Mouse (Mus musculus): ENCODE measurements around the gene Gm10638. TPM values are rescaled to one million over a fixed set of nuclear protein-coding genes. Genes with fewer than 3 reads are reported as not detected.
A peak's percentile ranks its signal among the peaks of the same experiment; 100 is the strongest.

Gm10638 gene
- polyA plus RNA-seq (2016; fragmentation: Nextera tagmentation; extraction: Ambion mirVana) = 8.7 and 9.3 TPM in 2 replicates

GRCm38 (mm10) chr8:86745221-86745934, at the start of gene Gm10638, which contains the start of gene Siah1a:
Gene Gm10638, plus strand, starts transcription at chr8:86745699.
Gene Siah1a, minus strand, starts transcription at chr8:86745934.
- H3K9me3 ChIP-seq = no peaks in the 10 kb centered on the region
- peak within 1 kb of the TSS; percentile 90 for H3K4me3 ChIP-seq (replicated peaks)
- H3K27me3 ChIP-seq = no peaks in the 10 kb centered on the region
- peak within 1 kb of the TSS; percentile 99 for H3K9ac ChIP-seq (replicated peaks)
- ATAC-seq (ENCODE audit: insufficient number of reproducible peaks, insufficient read depth, low FRiP score, low TSS enrichment, low read depth) = peak; percentile 86
- under 1% methylated on average over 68 of the region's 88 CpGs for WGBS
- peaks cover 25% of the 10 kb centered on the region for H3K4me1 ChIP-seq (replicated peaks)
- H3K27ac ChIP-seq = peak within 1 kb of the TSS; percentile 98
- H3K36me3 ChIP-seq = no peaks in the 10 kb centered on the region
- H3K4me2 ChIP-seq = peak within 1 kb of the TSS; percentile 78

GRCm38 (mm10) chr8:86695703-86696102, 49.8 kb upstream of the Gm10638 start:
- 92% methylated on average over 2 of the region's 2 CpGs for WGBS
- Histone ChIP-seq H3K9ac (replicated peaks) (no peak overlapping the region), H3K9me3 (no peaks in the 10 kb centered on the region), H3K36me3 (peaks cover 18% of the 10 kb centered on the region), H3K4me2 (no peak overlapping the region), H3K27ac (no peak overlapping the region), H3K4me3 (replicated peaks) (no peak overlapping the region), H3K4me1 (replicated peaks) (no peaks in the 10 kb centered on the region), H3K27me3 (no peaks in the 10 kb centered on the region)
- no peak for ATAC-seq (ENCODE audit: insufficient number of reproducible peaks, insufficient read depth, low FRiP score, low TSS enrichment, low read depth)

- WGBS = 67% methylated on average over 1 of the region's 1 CpGs
- no peaks in the 10 kb centered on the region for H3K27me3 ChIP-seq
Observed at GRCm38 (mm10) chr8:86698811-86699421, 46.6 kb upstream of the Gm10638 start.

GRCm38 (mm10) chr8:86699471-86699870, 46.0 kb upstream of the Gm10638 start:
- no peak overlapping the region for H3K4me3 ChIP-seq (replicated peaks)
- H3K4me2 ChIP-seq = no peak overlapping the region
- peaks cover 13% of the 10 kb centered on the region; the same call in 1 of the 2 replicates for H3K36me3 ChIP-seq
- H3K9ac ChIP-seq (replicated peaks) = no peak overlapping the region
- H3K27ac ChIP-seq = no peak overlapping the region
- no peaks in the 10 kb centered on the region for H3K9me3 ChIP-seq
- no peaks in the 10 kb centered on the region for H3K27me3 ChIP-seq
- ATAC-seq (ENCODE audit: insufficient number of reproducible peaks, insufficient read depth, low FRiP score, low TSS enrichment, low read depth) = no peak
- no peaks in the 10 kb centered on the region for H3K4me1 ChIP-seq (replicated peaks)
- WGBS = 90% methylated on average over 12 of the region's 12 CpGs

More at GRCm38 (mm10) chr8:86698811-86699421, 46.6 kb upstream of the Gm10638 start:
- no peak for ATAC-seq (ENCODE audit: insufficient number of reproducible peaks, insufficient read depth, low FRiP score, low TSS enrichment, low read depth)
- peaks cover 13% of the 10 kb centered on the region; the same call in 1 of the 2 replicates for H3K36me3 ChIP-seq
- no peak overlapping the region for H3K27ac ChIP-seq
- no peak overlapping the region for H3K4me2 ChIP-seq
- no peak overlapping the region for H3K4me3 ChIP-seq (replicated peaks)
- H3K4me1 ChIP-seq (replicated peaks) = no peaks in the 10 kb centered on the region
- no peaks in the 10 kb centered on the region for H3K9me3 ChIP-seq
- no peak overlapping the region for H3K9ac ChIP-seq (replicated peaks)

DNA sequence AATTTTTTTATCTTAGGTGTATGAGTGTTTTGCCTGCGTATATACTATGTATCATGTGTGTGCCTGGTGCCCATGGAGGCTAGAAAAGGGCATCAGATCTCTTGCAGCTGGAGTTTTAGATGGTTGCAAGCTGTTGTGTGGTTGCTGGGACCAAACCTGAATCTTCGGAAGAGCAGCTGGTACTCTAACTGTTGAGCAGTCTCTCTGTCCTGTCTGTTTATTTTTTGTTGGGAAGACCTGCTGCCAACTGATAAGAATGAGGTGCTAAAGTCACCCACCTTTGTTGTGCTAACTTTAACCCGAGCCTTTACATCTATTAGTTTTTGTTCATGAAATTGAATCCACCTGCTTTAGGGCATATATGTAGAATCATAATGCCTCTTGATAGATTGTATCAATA, 43.0 kb upstream of the Gm10638 start:
- Histone ChIP-seq H3K9me3 (no peaks in the 10 kb centered on the region), H3K9ac (replicated peaks) (no peak overlapping the region), H3K27me3 (no peaks in the 10 kb centered on the region), H3K27ac (no peak overlapping the region), H3K4me3 (replicated peaks) (no peak overlapping the region), H3K4me1 (replicated peaks) (no peaks in the 10 kb centered on the region), H3K36me3 (peaks cover 3% of the 10 kb centered on the region; the same call in 1 of the 2 replicates), H3K4me2 (no peak overlapping the region)
- 86% methylated on average over 3 of the region's 3 CpGs for whole genome bisulfite sequencing
- no peak for ATAC-seq (ENCODE audit: insufficient number of reproducible peaks, insufficient read depth, low FRiP score, low TSS enrichment, low read depth)

- Histone ChIP-seq H3K9me3 (no peaks in the 10 kb centered on the region), H3K36me3 (peaks cover 9% of the 10 kb centered on the region), H3K27me3 (no peaks in the 10 kb centered on the region), H3K9ac (replicated peaks) (no peak overlapping the region), H3K4me2 (no peak overlapping the region), H3K4me3 (replicated peaks) (no peak overlapping the region), H3K4me1 (replicated peaks) (no peaks in the 10 kb centered on the region), H3K27ac (no peak overlapping the region)
- ATAC-seq (ENCODE audit: insufficient number of reproducible peaks, insufficient read depth, low FRiP score, low TSS enrichment, low read depth) = no peak
- WGBS = 81% methylated on average over 3 of the region's 3 CpGs
Observed at GRCm38 (mm10) chr8:86705317-86705716, 40.2 kb upstream of the Gm10638 start.

DNA sequence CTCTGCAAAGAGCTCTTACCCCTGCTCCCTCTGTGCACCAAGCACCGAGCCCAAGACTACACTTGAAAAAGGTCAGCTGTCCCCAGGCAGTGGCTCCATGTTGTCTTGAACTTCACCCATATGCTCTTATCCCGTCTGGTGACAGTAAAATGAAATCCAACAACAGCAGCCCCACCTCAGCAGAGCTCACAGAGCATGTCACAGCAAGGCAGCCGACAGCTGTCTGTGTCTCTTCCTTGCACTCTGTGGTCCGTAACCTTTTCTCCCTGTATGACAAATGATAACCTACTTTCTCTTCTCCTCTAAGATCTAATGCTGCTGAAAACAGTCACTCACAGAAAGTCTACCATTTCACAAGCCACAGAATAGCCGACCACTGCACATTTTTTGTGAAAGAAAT, 38.7 kb upstream of the Gm10638 start:
- Histone ChIP-seq H3K36me3 (peaks cover 19% of the 10 kb centered on the region), H3K4me3 (replicated peaks) (no peak overlapping the region), H3K9me3 (no peaks in the 10 kb centered on the region), H3K27ac (no peak overlapping the region), H3K27me3 (no peaks in the 10 kb centered on the region), H3K9ac (replicated peaks) (no peak overlapping the region), H3K4me2 (no peak overlapping the region), H3K4me1 (replicated peaks) (no peaks in the 10 kb centered on the region)
- 83% methylated on average over 5 of the region's 5 CpGs for WGBS
- no peak for ATAC-seq (ENCODE audit: insufficient number of reproducible peaks, insufficient read depth, low FRiP score, low TSS enrichment, low read depth)

DNA sequence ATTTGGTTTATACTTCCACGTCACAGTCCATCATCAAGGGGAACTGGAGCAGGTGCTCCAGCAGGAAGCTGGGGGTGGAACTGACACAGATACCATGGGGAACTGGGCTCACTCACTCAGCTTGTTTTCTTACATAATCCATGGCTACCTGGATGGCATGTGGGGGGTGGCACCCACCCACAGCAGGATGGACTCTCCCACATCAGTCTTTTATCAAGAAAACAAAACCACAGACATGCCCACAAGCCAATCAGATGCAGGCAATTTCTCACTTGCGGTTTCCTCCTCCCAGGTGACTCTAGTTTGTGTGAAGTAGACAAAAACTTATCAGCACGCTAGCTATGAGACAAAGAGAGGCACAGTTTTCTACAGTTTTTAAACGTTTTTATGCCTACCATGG, 37.6 kb upstream of the Gm10638 start:
- WGBS = 85% methylated on average over 4 of the region's 4 CpGs

GRCm38 (mm10) chr8:86712594-86712993, 32.9 kb upstream of the Gm10638 start:
- H3K27ac ChIP-seq = no peak overlapping the region
- H3K4me1 ChIP-seq (replicated peaks) = no peaks in the 10 kb centered on the region
- no peak overlapping the region for H3K4me2 ChIP-seq
- no peaks in the 10 kb centered on the region for H3K9me3 ChIP-seq
- H3K27me3 ChIP-seq = no peaks in the 10 kb centered on the region
- peaks cover 52% of the 10 kb centered on the region for H3K36me3 ChIP-seq
- 90% methylated on average over 3 of the region's 3 CpGs for WGBS
- no peak for ATAC-seq (ENCODE audit: insufficient number of reproducible peaks, insufficient read depth, low FRiP score, low TSS enrichment, low read depth)
- H3K9ac ChIP-seq (replicated peaks) = no peak overlapping the region
- no peak overlapping the region for H3K4me3 ChIP-seq (replicated peaks)

More for the DNA sequence above, 37.6 kb upstream of the Gm10638 start:
- Histone ChIP-seq H3K27ac (no peak overlapping the region), H3K4me2 (no peak overlapping the region), H3K4me3 (replicated peaks) (no peak overlapping the region), H3K36me3 (peaks cover 21% of the 10 kb centered on the region), H3K4me1 (replicated peaks) (no peaks in the 10 kb centered on the region), H3K9ac (replicated peaks) (no peak overlapping the region), H3K27me3 (no peaks in the 10 kb centered on the region), H3K9me3 (no peaks in the 10 kb centered on the region)
- no peak for ATAC-seq (ENCODE audit: insufficient number of reproducible peaks, insufficient read depth, low FRiP score, low TSS enrichment, low read depth)

GRCm38 (mm10) chr8:86713407-86714188, 31.9 kb upstream of the Gm10638 start:
- Histone ChIP-seq H3K4me2 (no peak overlapping the region), H3K4me3 (replicated peaks) (no peak overlapping the region), H3K27ac (no peak overlapping the region), H3K9ac (replicated peaks) (no peak overlapping the region), H3K36me3 (peaks cover 61% of the 10 kb centered on the region), H3K27me3 (no peaks in the 10 kb centered on the region), H3K9me3 (no peaks in the 10 kb centered on the region), H3K4me1 (replicated peaks) (no peaks in the 10 kb centered on the region)
- WGBS = 82% methylated on average over 14 of the region's 14 CpGs
- ATAC-seq (ENCODE audit: insufficient number of reproducible peaks, insufficient read depth, low FRiP score, low TSS enrichment, low read depth) = no peak

- ATAC-seq (ENCODE audit: insufficient number of reproducible peaks, insufficient read depth, low FRiP score, low TSS enrichment, low read depth) = no peak
- WGBS = 94% methylated on average over 2 of the region's 2 CpGs
- no peak overlapping the region for H3K9ac ChIP-seq (replicated peaks)
- no peak overlapping the region for H3K4me2 ChIP-seq
- no peaks in the 10 kb centered on the region for H3K27me3 ChIP-seq
- no peak overlapping the region for H3K4me3 ChIP-seq (replicated peaks)
- no peaks in the 10 kb centered on the region for H3K4me1 ChIP-seq (replicated peaks)
- peaks cover 72% of the 10 kb centered on the region for H3K36me3 ChIP-seq
- H3K9me3 ChIP-seq = no peaks in the 10 kb centered on the region
- no peak overlapping the region for H3K27ac ChIP-seq
Observed at GRCm38 (mm10) chr8:86718332-86718994, 27.0 kb upstream of the Gm10638 start.
